Mouse (Mus musculus): ENCODE results near the gene Map3k13. TPM values are rescaled to one million over a fixed set of nuclear protein-coding genes. Genes with fewer than 3 reads are reported as not detected.
"Not testable (repeated sequence)": the region's sequence is repeated elsewhere in the genome, so short reads cannot be mapped to it uniquely, and the experiment has no call there.

Gene Map3k13
- total RNA-seq (2021), result 10 to 100 TPM; 12.0 to 13.9 TPM

DNA sequence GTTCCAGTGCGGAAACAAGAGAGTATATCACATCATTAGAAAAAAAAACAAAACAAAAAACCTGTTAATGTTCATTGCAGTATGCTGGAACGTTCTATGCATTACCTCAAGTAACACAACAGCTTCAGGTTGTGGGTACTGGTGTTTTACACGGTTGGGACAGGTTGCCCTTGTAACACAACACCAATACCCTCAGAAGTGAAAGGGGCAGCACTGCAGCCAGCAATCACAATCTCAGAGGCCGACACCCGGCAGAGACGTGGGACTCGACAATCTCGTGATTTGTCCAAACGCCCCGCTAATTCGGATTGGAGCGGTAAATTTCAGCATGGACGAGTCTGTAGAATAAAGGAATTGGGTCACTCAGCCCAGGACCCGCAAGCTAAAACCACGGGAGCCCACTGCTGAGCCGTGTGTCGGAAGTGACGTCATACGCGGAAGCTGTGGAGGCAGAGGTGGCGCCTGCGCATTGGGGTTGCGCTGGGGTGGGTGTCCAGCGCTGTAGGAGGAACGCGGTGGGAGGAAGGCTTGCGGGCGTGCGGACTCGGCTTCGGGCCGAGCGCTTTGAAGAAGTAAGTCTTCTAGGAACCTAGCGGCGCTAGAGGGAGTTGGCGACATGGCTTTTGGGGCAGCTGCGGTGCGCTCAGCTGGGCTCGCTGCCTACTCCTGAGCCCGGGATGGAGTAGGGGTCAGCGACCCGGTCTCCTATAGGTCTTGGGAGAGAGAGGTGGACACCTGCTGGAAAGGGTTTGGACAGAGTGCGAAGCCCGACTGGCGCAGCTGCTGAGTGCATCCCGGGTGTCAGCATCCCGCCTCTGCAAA, at the start of gene Map3k13:
TSS of gene Map3k13 (plus strand) at position 472 of the 822 bp plus-strand sequence.
- intact Hi-C loops (cut with DNase I), result no loop called here
- peak; percentile 96 for DNase-seq

DNA sequence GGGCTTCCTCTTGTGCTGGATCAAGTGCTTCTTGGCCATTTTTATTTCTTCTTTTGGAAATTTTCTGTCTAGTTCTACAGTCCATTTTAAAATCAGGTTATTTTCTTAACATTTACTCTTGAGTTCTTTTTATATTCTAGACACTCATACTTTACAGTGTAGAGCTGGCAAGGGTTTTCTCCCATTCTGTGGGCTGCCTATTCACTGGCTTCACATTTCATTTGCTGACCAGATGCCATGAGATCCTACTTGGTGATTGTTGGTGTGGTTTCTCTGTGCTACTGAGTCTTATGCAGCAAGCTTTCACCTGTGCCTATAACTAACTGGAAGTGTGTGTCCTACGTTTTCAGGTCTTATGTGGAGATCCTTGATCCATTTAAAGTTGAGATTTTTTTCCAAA, 35.7 kb upstream of the Map3k13 start:
- no peak for DNase-seq
- intact Hi-C loops (cut with DNase I), result no loop called here

DNA sequence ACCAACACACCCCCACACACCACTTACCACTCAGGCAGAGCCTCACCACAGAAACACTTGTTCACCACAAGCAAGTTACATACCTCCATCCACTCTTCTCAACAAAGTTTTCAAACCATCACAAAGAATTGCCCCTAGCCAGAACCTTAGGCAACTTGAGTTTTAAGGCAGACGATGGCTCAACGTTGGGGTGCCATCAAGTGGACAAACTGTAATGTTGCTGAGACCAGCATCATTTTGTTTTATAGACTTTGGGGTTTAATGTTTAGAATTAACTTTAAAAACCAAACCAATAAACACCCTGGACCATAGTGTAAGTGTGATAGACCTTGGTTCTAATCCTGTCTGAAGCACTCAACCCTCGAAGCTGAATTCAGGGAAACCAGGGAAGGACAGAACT, 25.9 kb upstream of the Map3k13 start:
- intact Hi-C loops (cut with DNase I), result no loop called here
- DNase-seq, result peak; percentile 12

DNA sequence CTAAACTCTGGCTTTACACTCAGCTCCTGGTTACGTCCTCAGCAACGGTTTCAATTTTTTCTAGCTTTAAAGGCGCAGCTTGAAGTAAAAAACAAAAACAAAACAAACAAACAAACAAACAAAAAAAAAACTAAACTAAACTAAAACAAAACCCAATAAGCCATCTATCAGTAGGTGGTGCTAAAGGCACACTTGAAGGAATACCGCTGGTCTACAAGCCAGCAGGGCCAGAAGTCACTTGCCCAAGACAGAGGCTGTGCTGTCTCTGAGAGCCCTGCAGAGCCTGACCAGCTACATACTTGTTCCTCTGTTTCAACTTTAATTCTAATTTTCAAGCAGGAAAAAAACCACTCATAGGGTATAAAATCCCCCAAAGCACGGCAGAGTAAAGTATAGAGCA, 24.5 kb upstream of the Map3k13 start:
- intact Hi-C loops (cut with DNase I), result no loop called here
- DNase-seq, result no peak

DNA sequence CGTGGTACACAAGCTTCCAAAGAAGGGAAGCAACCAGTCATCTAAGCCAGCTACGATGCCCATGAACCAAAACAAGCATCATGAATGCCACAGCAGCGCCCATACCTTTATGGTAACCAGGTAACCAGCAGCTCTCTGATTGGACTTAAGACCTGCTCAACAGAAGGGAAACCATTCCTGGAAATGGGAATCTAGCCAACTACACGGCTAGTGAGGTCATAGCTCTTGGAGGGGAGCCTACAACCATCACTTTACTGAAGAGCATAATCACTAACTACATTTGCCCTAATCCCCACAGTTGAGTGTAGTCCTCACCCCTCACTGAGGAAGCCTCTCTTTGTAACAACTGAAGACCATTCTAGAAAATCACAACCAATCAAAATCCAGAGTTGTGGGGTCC, 19.4 kb upstream of the Map3k13 start:
- intact Hi-C loops (cut with DNase I), result no loop called here
- DNase-seq, result no peak

DNA sequence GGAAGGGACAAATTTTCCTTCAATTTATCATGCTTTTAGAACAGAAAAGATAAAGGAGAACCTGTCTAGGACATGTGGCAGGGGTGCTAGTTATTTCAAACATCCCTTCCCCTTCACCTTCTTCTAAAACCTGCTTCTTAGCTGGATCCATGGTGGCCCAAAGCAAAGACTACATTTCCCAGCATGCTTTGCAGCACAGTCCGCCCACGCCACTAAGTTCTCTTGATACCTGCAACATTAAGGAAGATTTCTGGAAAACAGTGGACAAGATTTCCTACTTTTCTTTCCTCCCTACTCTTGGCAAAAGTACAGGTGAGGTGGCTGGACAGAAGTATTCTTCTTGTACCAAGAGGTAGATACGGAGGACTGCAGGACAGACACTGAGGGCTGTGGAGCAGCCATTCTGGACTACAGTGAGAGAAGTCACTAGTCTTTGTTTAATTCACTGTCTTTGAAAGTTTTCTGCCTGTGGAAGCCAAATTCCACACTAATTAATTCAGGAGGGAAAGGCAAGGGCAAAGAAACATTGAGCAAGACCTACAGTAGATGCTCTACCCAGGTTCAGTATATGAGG, 15.8 kb upstream of the Map3k13 start:
- intact Hi-C loops (cut with DNase I), result no loop called here
- no peak for DNase-seq

DNA sequence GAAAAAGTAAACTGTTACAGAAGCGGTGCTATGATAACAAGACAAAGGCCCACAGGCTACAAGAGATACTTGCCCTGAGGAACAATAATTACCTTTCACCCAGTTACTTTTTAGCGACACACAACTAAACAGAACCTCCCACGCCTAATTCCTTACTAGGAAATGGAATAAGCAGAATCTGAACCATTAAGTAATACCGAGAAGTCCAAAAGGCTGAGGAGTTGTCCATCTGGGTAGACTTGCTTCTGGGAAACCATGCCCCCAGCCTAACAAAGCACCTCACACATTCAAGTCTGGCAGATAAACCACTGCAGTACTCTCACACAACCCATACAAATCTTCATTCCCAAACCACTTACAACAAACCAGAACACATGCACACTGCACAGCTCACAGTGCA, 15.0 kb upstream of the Map3k13 start:
- intact Hi-C loops (cut with DNase I), result no loop called here
- DNase-seq, result no peak

DNA sequence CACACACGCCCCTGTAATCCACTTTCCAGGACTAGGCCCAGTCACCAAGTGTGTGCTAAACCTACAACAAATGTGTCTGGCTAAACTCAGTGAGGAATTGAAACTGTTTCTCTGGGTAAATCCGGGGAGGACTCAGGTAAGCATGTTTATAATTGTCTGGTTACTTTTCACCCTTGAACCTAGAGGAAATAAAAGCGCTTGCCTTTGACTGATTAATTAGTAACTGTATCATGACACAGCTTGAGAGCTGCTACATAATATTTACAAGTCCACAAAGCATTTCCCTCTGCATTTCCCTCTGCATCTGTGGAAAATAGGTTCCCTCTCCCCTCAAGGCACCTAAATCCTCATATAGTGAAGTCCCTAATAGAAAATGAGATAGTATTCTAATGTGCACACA, 12.9 kb upstream of the Map3k13 start:
- intact Hi-C loops (cut with DNase I), result no loop called here
- no peak for DNase-seq

DNA sequence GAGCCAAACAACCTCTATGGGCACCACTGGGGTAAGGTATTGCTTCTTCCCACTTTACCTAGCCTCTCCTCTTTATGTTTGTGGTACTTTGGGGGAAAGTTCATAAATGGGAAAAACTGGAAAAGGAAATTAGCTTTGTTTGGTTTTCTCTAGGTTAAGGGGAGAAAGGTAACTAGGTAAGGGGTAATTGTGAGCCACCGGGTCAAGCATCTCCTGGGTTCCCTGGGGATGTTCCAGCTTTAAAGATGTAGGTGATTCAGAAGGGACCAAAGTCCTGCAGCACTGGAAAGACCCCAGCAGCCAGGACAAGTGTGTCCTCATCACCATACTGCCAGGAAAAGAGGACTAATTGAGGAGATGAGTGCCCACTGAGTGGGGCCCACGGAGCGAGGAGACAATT, 12.3 kb upstream of the Map3k13 start:
- no peak for DNase-seq
- intact Hi-C loops (cut with DNase I), result no loop called here

DNA sequence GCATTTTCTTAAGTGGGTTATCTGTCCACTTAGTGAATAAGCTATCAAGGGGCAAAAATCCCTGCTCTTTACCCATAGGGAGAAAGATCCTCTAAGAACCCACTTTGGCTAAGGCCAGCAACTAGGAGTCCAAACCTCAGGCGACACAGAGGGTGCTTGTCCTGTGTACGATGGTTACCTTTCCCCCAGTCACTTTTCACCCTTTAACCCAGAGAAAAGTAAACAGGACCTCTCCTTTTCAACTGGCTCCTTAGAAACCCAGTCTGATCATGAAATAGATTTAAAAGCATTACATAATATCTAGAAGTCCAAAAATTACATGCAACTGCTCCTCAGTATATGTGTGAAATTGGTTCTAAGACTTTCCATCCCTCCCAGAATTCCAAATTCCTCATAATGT, 11.3 kb upstream of the Map3k13 start:
- no peak for DNase-seq
- intact Hi-C loops (cut with DNase I), result no loop called here

DNA sequence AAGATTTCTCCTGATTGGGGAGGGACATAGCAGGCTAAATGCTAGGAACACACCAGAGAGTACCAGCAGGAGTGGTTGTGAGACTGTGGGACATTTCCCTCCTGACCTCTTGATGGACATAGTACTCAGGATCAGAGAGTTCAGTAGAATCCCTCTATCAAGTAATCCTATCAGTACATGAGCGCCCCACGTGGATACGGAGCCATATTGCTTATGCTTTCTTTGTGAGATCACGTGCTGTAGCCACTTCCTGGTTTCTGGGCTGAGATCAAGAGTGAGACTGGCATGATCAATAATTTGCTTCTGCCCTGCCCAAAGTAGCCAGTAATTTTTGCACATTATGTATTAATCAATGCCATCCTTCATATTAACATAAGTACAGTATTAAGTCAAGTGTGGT, 9.1 kb upstream of the Map3k13 start:
- no peak for DNase-seq
- intact Hi-C loops (cut with DNase I), result no loop called here

DNA sequence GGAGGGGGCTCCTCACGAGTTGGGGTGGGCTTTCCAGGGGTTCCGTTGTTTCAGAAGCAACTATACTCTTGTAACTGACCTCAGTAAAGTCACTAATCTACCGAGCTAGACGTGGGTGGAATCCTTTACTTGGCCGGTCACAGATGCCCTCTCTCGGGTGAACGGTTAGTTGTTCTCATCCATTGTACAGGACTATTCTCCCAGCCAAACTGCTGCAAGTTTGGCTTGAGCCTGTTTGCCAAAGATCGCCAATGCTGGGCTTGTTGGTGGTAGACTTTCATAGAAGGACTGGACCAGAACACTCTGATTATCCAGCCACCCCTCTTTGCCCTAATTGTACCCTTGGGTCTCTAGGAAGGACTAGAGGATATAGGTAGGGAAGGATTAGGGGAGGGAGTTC, 7.8 kb upstream of the Map3k13 start:
- no peak for DNase-seq
- intact Hi-C loops (cut with DNase I), result no loop called here

DNA sequence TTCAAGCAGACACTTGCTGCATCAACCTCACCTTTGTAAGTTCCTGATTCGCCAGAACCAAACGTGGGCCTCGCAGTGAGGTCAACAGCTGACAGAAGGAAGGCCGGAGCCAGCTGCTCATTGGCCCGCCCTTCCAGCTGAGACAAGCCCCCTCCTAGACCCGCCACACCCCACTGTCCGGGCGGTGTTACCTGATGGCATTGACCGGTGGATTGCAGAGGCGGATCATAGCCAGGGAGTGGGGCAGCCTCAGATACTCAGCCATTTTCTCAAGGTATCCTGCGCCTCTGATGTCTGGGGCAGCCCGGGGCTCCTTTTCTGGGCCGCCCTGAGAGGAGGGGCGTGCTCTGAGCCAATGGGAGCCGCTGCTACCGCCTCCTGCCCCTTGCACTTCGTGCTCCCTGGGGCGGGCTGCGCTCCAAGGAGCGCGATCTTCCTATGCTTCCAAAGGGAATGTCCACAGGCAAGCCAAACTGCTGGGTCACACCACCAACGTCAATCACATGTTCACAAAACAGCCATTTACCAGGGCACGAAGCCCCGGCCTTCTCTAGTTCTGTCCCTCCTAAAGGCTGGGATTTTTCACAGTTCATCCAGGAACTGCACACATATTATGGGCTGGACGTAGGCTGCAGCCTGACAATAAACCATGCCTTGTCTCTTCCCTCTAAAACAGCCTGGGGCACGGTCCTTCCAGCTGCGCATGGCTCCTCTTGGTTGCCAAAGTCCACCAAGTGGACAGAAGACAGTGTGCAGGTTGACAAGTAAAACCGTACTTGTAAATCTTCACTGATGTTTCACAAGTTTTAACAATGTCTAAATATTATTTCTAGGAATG, 6.4 kb upstream of the Map3k13 start, which contains the start of gene Ehhadh:
TSS of gene Ehhadh (minus strand) at position 292 of the 838 bp plus-strand sequence.
- intact Hi-C loops (cut with DNase I), result no loop called here
- DNase-seq, result peak; percentile 51

DNA sequence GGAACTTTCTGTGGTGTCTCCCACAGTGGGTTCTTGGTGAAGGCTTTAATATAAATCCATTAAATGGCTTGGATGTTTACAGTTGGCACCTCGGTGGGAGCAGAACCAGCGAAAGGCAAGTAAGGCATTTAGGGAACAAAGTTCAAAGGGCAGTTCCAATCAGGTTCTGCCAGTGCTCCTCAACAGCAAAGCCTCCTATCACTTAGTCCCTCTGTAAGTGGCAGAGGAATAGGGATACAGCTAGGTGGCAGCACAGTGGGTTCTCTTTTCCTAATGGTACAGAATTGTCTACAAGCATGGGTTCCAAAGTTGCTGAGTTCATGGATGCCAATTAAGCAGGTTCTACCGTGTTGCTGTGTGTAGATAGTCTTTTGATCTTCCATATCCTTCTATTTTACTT, 5.6 kb upstream of the Map3k13 start:
- intact Hi-C loops (cut with DNase I), result no loop called here
- no peak for DNase-seq

DNA sequence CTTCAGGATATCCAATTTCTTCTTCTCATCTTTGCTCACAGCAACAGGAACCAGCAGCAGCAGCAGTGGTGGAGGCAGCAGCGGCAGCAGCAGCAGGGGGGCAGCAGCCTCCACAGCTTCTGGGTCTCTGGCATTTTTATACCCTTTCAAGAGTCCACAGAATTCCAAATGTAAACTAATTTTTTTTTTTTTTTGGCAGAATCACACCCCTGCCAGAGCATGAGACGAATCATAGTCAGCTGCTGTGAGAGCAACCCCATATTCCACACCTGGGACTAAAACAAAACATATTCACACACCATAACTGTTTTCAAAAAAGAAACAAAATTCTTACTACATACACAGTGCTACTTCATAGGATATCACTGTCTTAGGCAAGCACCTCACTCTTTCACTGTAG, 5.0 kb upstream of the Map3k13 start:
- intact Hi-C loops (cut with DNase I), result no loop called here
- DNase-seq, result no peak

DNA sequence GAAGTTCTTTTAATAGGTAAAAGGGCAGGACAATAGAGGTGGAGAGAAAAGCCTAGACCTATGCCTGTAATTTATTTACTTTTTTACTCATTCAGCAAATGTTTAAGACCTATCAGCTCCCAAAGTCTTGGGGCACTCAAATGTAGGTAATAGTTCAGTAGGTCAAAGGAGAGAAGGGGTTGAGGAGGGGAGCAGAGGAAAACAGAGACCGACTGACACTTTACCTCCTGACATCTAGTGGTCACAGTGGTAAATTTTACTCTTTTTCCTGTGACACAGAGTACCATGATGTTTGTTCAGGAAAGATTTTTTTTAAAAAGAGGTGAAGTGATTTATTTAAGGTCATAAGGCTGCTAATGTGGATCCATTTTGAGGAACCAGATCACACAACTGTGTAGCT, 3.7 kb upstream of the Map3k13 start:
- DNase-seq, result no peak
- intact Hi-C loops (cut with DNase I), result no loop called here

DNA sequence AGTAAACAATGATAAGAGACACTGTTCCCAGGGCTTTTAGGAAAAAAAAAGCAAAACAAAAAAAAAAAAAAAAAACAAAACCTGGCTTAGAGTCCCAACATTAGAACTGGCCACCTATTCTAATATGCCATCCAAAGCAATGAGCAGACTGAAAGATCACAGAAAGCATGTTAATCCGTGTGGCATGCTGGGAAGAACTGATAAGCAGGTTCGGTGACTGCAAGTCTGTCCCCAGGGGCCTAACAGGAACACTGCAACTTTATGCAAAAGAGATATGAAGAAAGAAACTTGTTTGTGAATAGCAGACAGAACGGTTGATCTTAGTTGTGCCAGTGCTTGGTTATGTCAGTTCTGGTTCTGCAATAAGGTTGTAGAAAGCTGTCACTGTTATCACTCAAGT, 2.4 kb upstream of the Map3k13 start:
- intact Hi-C loops (cut with DNase I), result no loop called here
- no peak for DNase-seq

DNA sequence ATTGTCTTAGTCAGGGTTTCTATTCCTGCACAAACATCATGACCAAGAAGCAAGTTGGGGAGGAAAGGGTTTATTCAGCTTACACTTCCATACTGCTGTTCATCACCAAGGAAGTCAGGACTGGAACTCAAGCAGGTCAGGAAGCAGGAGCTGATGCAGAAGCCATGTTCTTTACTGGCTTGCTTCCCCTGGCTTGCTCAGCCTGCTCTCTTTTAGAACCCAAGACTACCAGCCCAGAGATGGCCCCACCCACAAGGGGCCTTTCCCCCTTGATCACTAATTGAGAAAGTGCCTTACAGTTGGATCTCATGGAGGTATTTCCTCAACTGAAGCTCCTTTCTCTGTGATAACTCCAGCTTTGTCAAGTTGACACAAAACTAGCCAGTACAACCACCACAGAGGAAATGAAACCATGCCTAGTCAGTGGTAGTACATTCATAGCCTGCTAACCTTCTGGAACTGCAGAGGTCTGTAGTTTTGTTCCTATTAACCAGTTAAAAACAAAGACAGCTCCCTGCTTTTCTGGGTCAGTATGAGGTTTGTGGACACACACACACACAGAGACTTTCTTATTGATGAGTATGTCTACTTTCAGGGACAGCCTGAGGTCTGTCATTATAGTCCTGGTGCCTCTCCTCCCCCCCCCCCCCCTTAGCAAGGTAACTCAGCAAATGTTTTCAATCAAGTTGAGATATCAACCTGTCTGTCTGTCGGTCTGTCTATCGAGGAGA, 901 bp upstream of the Map3k13 start:
- DNase-seq; intact Hi-C loops (cut with DNase I): not testable (repeated sequence)

DNA sequence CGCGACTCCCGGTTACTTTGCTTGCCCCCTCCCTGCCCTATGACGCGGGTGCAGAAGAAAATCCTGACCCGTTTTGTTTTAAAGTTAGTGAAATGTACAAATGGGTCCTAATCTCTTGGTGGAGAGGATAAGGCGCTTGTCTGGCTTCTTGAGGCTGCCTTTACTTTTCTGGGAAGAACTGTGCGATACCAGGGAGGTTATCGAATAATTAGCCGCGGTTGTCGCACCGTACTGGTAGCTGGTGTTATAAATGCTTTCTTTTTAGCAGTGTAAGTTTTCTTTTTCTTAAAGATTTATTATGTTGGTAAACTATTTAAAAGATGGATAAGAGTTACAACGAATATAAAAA, 525 bp downstream of the Map3k13 start:
- intact Hi-C loops (cut with DNase I), result no loop called here
- no peak for DNase-seq

DNA sequence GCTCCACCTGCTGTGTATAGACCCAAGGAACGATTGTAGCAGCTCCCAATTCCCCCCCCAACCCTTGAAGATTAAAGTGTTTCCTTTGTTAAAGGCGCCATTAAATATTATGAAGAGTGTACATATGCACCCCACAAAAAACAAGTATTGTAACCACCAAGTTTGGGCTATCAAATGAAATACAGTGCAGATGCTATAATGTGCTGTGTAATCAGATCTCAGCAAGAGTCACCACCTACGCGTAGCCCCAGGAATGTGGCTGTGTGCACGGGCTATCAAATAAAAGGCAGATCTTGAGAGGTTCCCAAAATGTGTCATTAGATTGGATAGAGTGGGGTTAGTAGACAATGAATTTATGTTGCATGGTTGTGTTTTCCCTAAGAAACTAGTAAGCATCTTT, 925 bp downstream of the Map3k13 start:
- DNase-seq, result no peak
- intact Hi-C loops (cut with DNase I), result no loop called here

DNA sequence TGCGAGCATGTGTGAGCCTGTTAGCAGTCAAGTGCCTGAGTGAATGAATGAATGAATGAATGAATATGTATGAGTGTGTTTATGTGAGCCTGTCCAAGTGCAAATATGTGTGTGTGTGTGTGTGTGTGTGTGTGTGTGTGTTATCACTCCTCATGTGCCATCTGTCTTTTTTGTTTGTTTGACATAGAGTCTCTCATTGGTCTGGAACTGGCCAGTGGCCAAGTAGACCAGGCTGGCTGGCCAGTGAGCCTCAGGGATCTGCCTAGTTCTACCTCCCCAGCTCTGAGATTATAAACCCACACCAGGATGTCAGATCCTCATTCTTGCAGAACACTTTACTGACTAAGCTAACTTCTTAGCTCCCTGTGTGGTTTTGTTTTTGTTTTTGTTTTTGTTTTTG, 10.1 kb downstream of the Map3k13 start:
- intact Hi-C loops (cut with DNase I), result no loop called here
- DNase-seq, result peak; percentile 45
